Mouse (Mus musculus): ENCODE results near the gene Ucp3.

GRCm38 (mm10) chr7:100500276-100500977 lies 27.6 kb downstream of the Ucp3 start:
- TF ChIP-seq EP300 (IDR thresholded peaks at IDR 0.05; ENCODE audit: insufficient read depth, low read depth, low read length), result no peak
- no peak for TF ChIP-seq CTCF (IDR thresholded peaks at IDR 0.05; ENCODE audit: low read depth, low read length)
